Mouse (Mus musculus): Measurements from ENCODE around the gene Lrrc30. TPM values are rescaled to one million over a fixed set of nuclear protein-coding genes. Genes with fewer than 3 reads are reported as not detected.

Gene Lrrc30
- polyA plus RNA-seq (2015; fragmentation: Nextera tagmentation; extraction: Ambion mirVana): not detected in 2 replicates

- WGBS: 46% methylated on average over 13 of the region's 13 CpGs
- H3K9ac ChIP-seq (replicated peaks; ENCODE audit: low read length): no peak within 1 kb of the TSS
- ATAC-seq (ENCODE audit: low FRiP score, low TSS enrichment): peak; percentile 62; the same call in 1 of the 2 replicates
- no peaks in the 10 kb centered on the region for H3K27me3 ChIP-seq (ENCODE audit: insufficient read depth, low read length)
- no peaks in the 10 kb centered on the region for H3K36me3 ChIP-seq (ENCODE audit: insufficient read depth, low read length)
- H3K4me3 ChIP-seq (ENCODE audit: low read length): no peak within 1 kb of the TSS
- peaks cover 6% of the 10 kb centered on the region for H3K4me1 ChIP-seq (ENCODE audit: insufficient read depth, low read length)
- H3K4me2 ChIP-seq (replicated peaks; ENCODE audit: low read depth, low read length): no peak within 1 kb of the TSS
- H3K27ac ChIP-seq (ENCODE audit: low read length): no peak within 1 kb of the TSS
- H3K9me3 ChIP-seq (ENCODE audit: low read length): no peaks in the 10 kb centered on the region
Observed at GRCm38 (mm10) chr17:67632676-67633339, at the start of gene Lrrc30. TSS of gene Lrrc30 (minus strand) at chr17:67632723.

- WGBS: 57% methylated on average over 6 of the region's 6 CpGs
- no peak overlapping the region for H3K4me2 ChIP-seq (replicated peaks; ENCODE audit: low read depth, low read length)
- H3K27ac ChIP-seq (ENCODE audit: low read length): no peak overlapping the region
- H3K36me3 ChIP-seq (ENCODE audit: insufficient read depth, low read length): no peaks in the 10 kb centered on the region
- no peaks in the 10 kb centered on the region for H3K27me3 ChIP-seq (ENCODE audit: insufficient read depth, low read length)
- H3K9me3 ChIP-seq (ENCODE audit: low read length): no peaks in the 10 kb centered on the region
- peaks cover 20% of the 10 kb centered on the region for H3K4me1 ChIP-seq (ENCODE audit: insufficient read depth, low read length)
- no peak overlapping the region for H3K4me3 ChIP-seq (ENCODE audit: low read length)
- H3K9ac ChIP-seq (replicated peaks; ENCODE audit: low read length): no peak overlapping the region
- ATAC-seq (ENCODE audit: low FRiP score, low TSS enrichment): no peak
Observed at GRCm38 (mm10) chr17:67681084-67681483, 48.6 kb upstream of the Lrrc30 start.

- H3K4me3 ChIP-seq (ENCODE audit: low read length): no peak overlapping the region
- H3K27me3 ChIP-seq (ENCODE audit: insufficient read depth, low read length): no peaks in the 10 kb centered on the region
- peaks cover 4% of the 10 kb centered on the region; the same call in 1 of the 2 replicates for H3K4me1 ChIP-seq (ENCODE audit: insufficient read depth, low read length)
- 91% methylated on average over 1 of the region's 1 CpGs for WGBS
- no peaks in the 10 kb centered on the region for H3K9me3 ChIP-seq (ENCODE audit: low read length)
- H3K4me2 ChIP-seq (replicated peaks; ENCODE audit: low read depth, low read length): no peak overlapping the region
- H3K36me3 ChIP-seq (ENCODE audit: insufficient read depth, low read length): no peaks in the 10 kb centered on the region
- H3K9ac ChIP-seq (replicated peaks; ENCODE audit: low read length): no peak overlapping the region
- H3K27ac ChIP-seq (ENCODE audit: low read length): no peak overlapping the region
- no peak for ATAC-seq (ENCODE audit: low FRiP score, low TSS enrichment)
Observed at GRCm38 (mm10) chr17:67678576-67678975, 46.1 kb upstream of the Lrrc30 start.

GRCm38 (mm10) chr17:67667981-67668380, 35.5 kb upstream of the Lrrc30 start:
- Histone ChIP-seq H3K4me2 (replicated peaks; ENCODE audit: low read depth, low read length) (no peak overlapping the region), H3K4me1 (ENCODE audit: insufficient read depth, low read length) (no peaks in the 10 kb centered on the region), H3K9me3 (ENCODE audit: low read length) (no peaks in the 10 kb centered on the region), H3K27me3 (ENCODE audit: insufficient read depth, low read length) (no peaks in the 10 kb centered on the region), H3K4me3 (ENCODE audit: low read length) (no peak overlapping the region), H3K27ac (ENCODE audit: low read length) (no peak overlapping the region), H3K9ac (replicated peaks; ENCODE audit: low read length) (no peak overlapping the region), H3K36me3 (ENCODE audit: insufficient read depth, low read length) (no peaks in the 10 kb centered on the region)
- 8% methylated on average over 3 of the region's 3 CpGs for WGBS
- peak; percentile 67; the same call in 1 of the 2 replicates for ATAC-seq (ENCODE audit: low FRiP score, low TSS enrichment)

- H3K9me3 ChIP-seq (ENCODE audit: low read length): no peaks in the 10 kb centered on the region
- H3K4me3 ChIP-seq (ENCODE audit: low read length): no peak overlapping the region
- H3K36me3 ChIP-seq (ENCODE audit: insufficient read depth, low read length): no peaks in the 10 kb centered on the region
- no peak for ATAC-seq (ENCODE audit: low FRiP score, low TSS enrichment)
- H3K27me3 ChIP-seq (ENCODE audit: insufficient read depth, low read length): no peaks in the 10 kb centered on the region
- H3K9ac ChIP-seq (replicated peaks; ENCODE audit: low read length): no peak overlapping the region
- H3K4me1 ChIP-seq (ENCODE audit: insufficient read depth, low read length): no peaks in the 10 kb centered on the region
- no peak overlapping the region for H3K27ac ChIP-seq (ENCODE audit: low read length)
- H3K4me2 ChIP-seq (replicated peaks; ENCODE audit: low read depth, low read length): no peak overlapping the region
- WGBS: 74% methylated on average over 5 of the region's 5 CpGs
Observed at GRCm38 (mm10) chr17:67666981-67667380, 34.5 kb upstream of the Lrrc30 start.

- H3K9ac ChIP-seq (replicated peaks; ENCODE audit: low read length): no peak overlapping the region
- H3K27me3 ChIP-seq (ENCODE audit: insufficient read depth, low read length): no peaks in the 10 kb centered on the region
- no peaks in the 10 kb centered on the region for H3K36me3 ChIP-seq (ENCODE audit: insufficient read depth, low read length)
- H3K4me3 ChIP-seq (ENCODE audit: low read length): no peak overlapping the region
- no peaks in the 10 kb centered on the region for H3K4me1 ChIP-seq (ENCODE audit: insufficient read depth, low read length)
- 73% methylated on average over 3 of the region's 3 CpGs for WGBS
- no peak overlapping the region for H3K27ac ChIP-seq (ENCODE audit: low read length)
- ATAC-seq (ENCODE audit: low FRiP score, low TSS enrichment): no peak
- H3K4me2 ChIP-seq (replicated peaks; ENCODE audit: low read depth, low read length): no peak overlapping the region
- no peaks in the 10 kb centered on the region for H3K9me3 ChIP-seq (ENCODE audit: low read length)
Observed at GRCm38 (mm10) chr17:67664299-67664698, 31.8 kb upstream of the Lrrc30 start.

GRCm38 (mm10) chr17:67651506-67651905, 19.0 kb upstream of the Lrrc30 start:
- 12% methylated on average over 4 of the region's 4 CpGs for WGBS
- no peaks in the 10 kb centered on the region for H3K27me3 ChIP-seq (ENCODE audit: insufficient read depth, low read length)
- H3K27ac ChIP-seq (ENCODE audit: low read length): no peak overlapping the region
- no peaks in the 10 kb centered on the region for H3K9me3 ChIP-seq (ENCODE audit: low read length)
- no peak overlapping the region for H3K9ac ChIP-seq (replicated peaks; ENCODE audit: low read length)
- no peaks in the 10 kb centered on the region for H3K36me3 ChIP-seq (ENCODE audit: insufficient read depth, low read length)
- no peak overlapping the region for H3K4me3 ChIP-seq (ENCODE audit: low read length)
- no peak for ATAC-seq (ENCODE audit: low FRiP score, low TSS enrichment)
- H3K4me1 ChIP-seq (ENCODE audit: insufficient read depth, low read length): no peaks in the 10 kb centered on the region
- no peak overlapping the region for H3K4me2 ChIP-seq (replicated peaks; ENCODE audit: low read depth, low read length)

- Histone ChIP-seq H3K36me3 (ENCODE audit: insufficient read depth, low read length) (no peaks in the 10 kb centered on the region), H3K4me1 (ENCODE audit: insufficient read depth, low read length) (peaks cover 3% of the 10 kb centered on the region; the same call in 1 of the 2 replicates), H3K9ac (replicated peaks; ENCODE audit: low read length) (no peak overlapping the region), H3K27ac (ENCODE audit: low read length) (no peak overlapping the region), H3K4me3 (ENCODE audit: low read length) (no peak overlapping the region), H3K4me2 (replicated peaks; ENCODE audit: low read depth, low read length) (no peak overlapping the region), H3K27me3 (ENCODE audit: insufficient read depth, low read length) (no peaks in the 10 kb centered on the region), H3K9me3 (ENCODE audit: low read length) (0 out of 2 replicates have a peak, but pooled peaks cover 3% of the 10 kb centered on the region)
- no peak for ATAC-seq (ENCODE audit: low FRiP score, low TSS enrichment)
Observed at GRCm38 (mm10) chr17:67641627-67642026, 9.1 kb upstream of the Lrrc30 start.

GRCm38 (mm10) chr17:67638119-67638810, 5.7 kb upstream of the Lrrc30 start:
- no peak overlapping the region for H3K4me2 ChIP-seq (replicated peaks; ENCODE audit: low read depth, low read length)
- H3K27ac ChIP-seq (ENCODE audit: low read length): no peak overlapping the region
- no peak overlapping the region for H3K4me3 ChIP-seq (ENCODE audit: low read length)
- H3K27me3 ChIP-seq (ENCODE audit: insufficient read depth, low read length): no peaks in the 10 kb centered on the region
- peaks cover 3% of the 10 kb centered on the region; the same call in 1 of the 2 replicates for H3K4me1 ChIP-seq (ENCODE audit: insufficient read depth, low read length)
- no peak for ATAC-seq (ENCODE audit: low FRiP score, low TSS enrichment)
- 65% methylated on average over 10 of the region's 10 CpGs for WGBS
- no peak overlapping the region for H3K9ac ChIP-seq (replicated peaks; ENCODE audit: low read length)
- H3K36me3 ChIP-seq (ENCODE audit: insufficient read depth, low read length): no peaks in the 10 kb centered on the region
- no peaks in the 10 kb centered on the region for H3K9me3 ChIP-seq (ENCODE audit: low read length)

GRCm38 (mm10) chr17:67636951-67637350, 4.4 kb upstream of the Lrrc30 start:
- Histone ChIP-seq H3K4me1 (ENCODE audit: insufficient read depth, low read length) (peaks cover 3% of the 10 kb centered on the region; the same call in 1 of the 2 replicates), H3K36me3 (ENCODE audit: insufficient read depth, low read length) (no peaks in the 10 kb centered on the region), H3K4me3 (ENCODE audit: low read length) (no peak overlapping the region), H3K27me3 (ENCODE audit: insufficient read depth, low read length) (no peaks in the 10 kb centered on the region), H3K9me3 (ENCODE audit: low read length) (no peaks in the 10 kb centered on the region), H3K9ac (replicated peaks; ENCODE audit: low read length) (no peak overlapping the region), H3K27ac (ENCODE audit: low read length) (no peak overlapping the region), H3K4me2 (replicated peaks; ENCODE audit: low read depth, low read length) (no peak overlapping the region)
- ATAC-seq (ENCODE audit: low FRiP score, low TSS enrichment): no peak
- WGBS: 77% methylated on average over 2 of the region's 2 CpGs

Data from kidney, embryonic 16.5 days (tissue).